Mouse (Mus musculus): Measurements from ENCODE around the gene Prss23.

Prss23 gene

DNA sequence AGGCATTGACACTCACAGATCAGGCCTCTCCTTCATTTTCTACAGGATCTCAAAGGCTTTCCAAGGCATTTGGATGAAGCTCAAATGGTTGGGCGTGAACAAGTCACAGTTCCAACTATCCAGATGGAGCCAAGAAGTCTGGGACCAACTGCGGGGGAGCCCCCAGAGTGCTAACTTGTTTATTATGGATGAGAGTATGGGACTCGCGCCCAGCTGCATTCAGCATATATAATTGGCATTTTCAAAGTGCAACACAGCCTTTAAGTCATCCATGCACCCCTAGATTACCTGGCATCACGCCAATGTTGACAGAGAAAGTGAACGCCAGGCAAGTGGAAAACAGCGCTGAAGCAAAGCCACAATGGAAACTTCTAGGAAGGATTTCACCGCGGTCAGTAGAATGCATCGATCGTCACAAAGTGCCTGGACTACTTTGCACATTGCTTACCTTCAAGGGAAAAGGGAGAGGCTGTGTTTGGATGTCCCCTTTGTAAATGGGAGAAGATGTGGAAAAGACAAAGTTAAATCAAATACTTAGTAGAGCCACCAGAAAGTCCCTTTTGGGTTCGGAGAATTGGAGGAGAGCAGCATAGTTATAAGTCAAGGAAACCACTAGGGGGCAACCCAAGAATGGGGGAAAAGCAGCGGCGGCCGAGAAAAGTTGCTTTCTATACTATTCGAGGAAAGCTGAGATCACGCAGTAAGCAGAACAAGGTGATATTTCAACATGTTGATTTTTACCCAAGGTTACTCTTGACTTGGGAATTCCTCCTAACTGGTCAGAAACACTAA lies 27.3 kb downstream of the Prss23 start:
- DNase-seq: peak; percentile 28 to 38

DNA sequence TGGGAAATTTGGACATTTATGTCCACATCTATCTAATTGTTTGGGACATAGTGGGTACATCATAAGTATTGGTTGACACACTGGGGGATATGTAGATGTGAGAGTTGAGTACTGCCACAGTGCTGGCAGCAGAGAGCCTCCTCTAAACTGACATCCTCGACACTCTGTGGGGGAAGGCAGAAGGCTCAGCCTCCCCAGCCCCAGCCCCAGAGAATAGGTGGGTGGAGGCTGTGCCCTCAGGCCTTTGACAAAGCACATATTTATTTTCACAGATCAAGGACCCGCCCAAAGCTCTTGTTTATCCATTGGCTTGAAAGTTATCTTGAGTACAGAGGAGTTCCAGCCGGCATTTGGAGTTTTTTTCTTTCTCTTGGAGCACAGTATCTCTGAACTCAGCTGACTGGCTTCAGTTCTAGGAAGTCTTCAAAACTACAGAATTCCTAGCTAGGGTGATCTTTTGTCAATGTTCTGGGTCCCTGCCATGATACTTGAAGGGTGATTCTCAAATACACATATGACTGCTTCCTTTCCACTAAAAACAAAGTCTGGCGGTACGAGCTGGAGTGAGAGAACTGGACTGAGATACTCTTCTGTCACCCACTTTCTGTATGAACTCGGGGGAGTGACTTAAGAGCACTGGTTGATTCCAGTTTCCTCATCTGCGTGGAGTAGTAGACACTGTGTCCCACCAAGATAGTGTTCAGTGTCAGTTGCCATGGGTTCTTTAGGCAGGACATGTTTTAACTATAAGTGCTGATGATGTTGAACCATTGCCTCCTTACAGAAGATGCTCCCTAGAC lies 43.0 kb downstream of the Prss23 start:
- DNase-seq: no peak

DNA sequence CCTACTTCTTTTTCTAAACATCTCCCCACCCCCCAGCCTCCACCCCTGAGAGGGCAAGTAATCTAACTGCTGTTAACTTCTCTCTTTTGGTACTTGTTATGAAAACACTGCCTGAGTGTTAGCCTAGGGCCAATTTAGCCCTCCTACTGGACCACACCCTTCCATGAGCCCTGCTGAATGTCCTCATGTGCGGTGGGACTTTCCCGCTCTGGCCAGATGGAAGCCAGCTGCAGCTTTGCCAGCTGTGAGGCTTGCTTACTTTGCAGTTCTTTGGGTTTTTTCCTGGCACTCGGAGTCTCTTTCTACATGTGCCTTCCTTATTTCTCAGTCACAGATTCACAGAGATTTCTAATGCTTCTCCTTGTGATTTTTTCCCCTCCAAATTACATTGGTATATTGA lies 45.3 kb downstream of the Prss23 start:
- no peak for DNase-seq

DNA sequence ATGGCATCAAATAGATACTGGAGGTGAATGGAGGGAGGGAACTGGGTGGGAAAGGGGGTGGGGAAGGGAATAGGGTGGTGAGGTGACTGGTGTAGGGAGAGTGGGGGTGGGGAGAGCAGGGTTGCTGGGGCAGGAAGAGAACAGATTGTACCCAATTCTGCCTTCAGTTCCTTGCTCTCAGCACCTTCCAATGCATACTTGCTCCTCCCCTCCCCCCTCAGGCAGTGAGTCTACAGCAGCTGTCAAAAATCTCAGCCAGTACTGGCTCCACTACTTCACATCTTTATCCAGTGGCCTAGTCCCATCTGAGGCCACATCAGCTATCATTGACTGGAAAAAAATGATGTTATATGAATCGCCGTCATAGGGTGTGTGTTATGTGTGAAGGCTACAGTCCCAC lies 48.5 kb downstream of the Prss23 start:
- no peak for DNase-seq

DNA sequence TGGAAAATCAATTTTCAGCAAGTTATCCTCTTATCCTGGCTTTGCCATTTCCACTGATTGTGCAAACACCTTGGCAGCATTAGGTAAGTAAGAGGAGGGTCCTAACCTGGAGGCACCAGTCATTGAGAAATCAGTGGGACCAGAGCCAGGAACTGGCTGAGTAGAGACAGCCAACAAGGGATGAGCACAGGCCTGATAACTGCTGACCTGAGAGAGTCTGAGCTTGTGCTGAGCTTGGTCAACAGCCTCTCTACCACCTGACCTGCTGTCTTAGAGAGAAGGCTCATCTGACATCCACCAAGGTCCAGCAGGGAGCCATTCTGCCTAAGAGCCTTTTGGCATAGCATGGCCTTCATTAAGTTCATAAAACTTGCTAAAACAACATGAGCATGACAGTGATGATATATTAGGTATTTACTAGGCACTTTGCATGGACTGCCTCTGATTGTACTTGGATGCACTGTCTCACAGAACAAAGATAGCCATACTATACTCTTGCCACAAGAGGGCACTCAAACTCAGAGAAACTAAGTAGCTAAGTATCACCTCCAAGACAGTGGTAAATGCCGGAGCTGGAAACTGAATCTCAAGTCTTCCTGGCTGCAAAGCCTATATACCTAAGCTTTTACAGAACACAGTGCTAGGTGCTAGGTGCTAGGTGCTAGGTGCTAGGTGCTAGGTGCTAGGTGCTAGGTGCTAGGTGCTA lies 49.5 kb downstream of the Prss23 start:
- DNase-seq: peak; percentile 21 to 24

DNA sequence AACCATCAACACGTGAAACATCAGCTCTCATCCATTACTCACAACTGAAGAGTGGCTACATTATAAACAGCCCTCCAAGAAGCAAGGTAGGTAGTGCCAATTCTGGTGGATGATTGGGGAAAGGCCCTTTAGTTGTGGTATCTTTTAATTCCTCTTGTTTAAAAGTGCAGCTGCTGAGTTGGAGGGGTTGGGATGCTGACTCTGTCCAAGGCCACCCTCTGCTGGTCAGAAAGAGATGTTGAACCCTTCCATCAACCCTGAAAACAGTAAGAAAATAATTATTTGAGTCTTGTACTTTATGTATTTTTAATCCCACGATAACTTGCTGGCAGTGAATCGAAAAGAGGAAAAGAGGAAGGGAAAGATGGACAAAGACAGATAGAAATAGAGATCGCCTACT lies 53.5 kb downstream of the Prss23 start:
- DNase-seq: no peak

DNA sequence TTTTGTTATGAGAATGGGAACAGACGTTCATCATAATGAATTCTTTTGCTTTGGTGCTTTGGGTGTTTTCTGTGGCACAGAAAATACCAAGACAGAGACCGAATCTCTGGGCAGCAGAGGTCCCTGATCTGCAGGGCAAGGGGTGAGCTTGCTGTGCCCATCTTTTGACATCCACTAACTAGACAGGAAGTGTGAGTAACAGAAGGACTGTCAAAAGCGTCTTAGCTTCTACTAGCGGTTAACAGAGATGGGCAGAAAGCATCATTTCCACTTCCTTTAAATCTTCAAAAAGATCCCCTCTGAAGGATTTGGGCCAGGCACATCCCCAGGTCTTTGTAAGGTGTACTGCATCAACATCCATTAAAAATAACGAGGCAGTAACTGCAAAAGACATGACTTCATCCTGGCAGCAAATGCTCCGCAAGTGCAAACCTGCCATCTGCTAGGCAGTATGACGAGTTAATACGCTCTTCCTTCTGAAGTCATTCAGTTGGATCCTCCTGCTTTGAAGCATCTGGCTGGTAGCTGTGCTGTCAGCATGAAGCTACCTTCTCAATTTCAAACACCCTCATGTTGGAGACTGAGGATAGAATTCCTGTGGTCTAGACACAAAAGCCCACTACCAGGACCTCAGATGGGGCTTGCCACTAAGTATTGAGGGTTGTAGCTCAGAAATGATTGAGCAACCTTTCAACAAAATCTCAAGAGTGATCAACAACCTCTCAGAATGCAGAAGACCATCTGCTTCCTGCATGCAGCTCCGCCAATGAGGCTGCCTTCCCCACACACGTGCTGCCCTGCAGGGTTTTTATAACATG lies 63.0 kb downstream of the Prss23 start:
- DNase-seq: no peak

DNA sequence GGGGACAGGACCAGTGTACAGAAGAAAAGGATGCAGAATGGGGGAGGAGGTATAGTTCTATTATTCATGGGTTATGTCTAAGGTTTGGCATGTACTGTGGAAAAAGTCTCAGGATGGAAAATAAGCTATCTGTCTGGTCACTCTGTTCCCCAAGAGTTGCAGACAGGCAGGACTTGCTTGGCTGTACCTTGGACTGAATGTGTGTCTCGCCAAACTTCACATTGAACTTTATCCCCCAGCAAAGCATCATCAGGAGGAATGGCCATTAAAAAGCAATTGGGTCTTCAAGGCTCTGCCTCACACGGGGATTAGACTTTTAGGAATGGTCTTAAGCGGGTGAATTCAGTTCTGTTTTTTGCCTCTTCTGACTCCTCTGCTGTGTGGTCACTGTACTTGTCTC lies 63.7 kb downstream of the Prss23 start:
- no peak for DNase-seq

DNA sequence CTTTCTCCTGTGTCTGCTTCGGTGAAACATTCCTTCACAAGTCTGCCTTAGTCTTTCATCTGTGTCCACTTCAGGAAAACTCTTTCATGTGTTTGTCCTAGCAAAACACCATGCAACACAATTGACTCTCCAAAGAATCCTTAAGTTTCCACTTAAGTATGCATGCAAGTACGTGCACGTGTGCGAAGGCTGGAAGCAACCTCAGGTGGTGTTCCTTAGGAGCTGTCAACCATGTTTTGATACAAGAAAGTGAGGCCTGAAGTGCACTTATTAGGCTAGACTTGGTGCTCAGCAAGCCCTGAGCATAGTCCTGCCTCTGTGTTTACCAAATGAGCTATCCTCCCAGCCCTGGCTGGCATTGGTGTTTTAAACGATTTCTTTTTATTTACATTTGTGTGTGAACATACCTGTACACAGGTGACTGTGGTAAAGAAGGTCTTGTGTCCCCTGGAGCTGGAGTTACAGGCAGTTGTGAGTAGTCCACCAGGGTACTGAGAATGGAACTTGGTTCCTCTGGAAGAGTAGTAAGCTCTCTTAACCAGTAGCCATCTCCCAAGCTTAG lies 64.3 kb downstream of the Prss23 start:
- no peak for DNase-seq

DNA sequence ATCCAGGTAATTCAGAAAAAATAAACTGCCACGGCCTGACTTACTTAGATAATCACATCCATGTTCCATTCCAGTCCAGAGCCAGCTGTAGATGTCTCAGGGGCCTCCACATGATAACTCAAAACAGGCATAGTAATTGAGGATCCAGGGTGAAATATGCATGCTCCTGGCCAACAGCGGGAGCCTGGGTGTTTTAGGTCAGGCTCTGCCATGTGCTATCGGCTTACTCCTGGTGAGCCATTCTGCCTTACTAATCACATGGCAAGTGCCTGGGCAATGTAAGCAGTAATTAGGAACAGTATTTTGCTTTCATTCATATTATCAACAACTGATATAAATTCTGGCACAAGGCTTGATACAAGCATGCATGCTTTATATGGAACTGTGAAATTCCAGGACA lies 65.6 kb downstream of the Prss23 start:
- DNase-seq: no peak

DNA sequence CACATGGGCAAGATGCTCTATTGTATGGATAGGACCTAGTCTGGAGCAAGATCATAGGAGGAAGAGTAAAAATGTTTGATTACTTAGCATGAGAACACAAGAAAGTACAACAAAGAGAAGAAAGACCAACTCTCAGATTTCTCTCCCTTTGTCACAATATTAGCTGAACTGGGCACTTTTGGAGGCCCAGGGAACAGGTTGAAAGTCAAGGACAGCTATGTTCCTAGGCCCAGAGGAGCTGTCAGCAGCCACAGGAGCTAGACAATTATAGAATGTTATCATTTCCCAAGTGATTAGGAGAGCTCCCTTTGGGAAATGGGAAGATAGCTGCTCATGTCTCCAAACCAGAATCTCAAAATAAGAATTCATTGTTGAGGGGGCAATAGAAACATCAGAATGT lies 66.1 kb downstream of the Prss23 start:
- DNase-seq: no peak

DNA sequence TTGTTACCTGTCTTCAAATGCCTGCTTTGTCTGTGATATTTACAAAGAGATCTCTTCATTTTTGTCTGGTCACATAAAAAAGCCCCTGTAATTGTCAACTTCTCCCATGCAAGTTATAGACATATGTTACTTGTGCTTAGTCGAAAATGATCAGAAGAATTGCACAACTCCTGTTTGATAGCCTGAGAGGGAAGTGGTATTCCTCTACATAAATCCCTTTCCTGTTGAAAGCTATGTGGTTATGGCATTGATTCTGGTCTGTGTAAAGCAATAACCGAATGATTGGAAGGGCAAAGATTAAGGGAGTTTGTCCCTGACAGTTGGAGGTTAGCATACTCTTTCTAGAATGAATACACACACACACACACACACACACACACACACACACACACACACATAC lies 67.3 kb downstream of the Prss23 start:
- no peak for DNase-seq

Data from B cell, adult 2 months (primary cell).